ENCODE assay signal across 8 mouse cellular contexts in the genomic region with DNA sequence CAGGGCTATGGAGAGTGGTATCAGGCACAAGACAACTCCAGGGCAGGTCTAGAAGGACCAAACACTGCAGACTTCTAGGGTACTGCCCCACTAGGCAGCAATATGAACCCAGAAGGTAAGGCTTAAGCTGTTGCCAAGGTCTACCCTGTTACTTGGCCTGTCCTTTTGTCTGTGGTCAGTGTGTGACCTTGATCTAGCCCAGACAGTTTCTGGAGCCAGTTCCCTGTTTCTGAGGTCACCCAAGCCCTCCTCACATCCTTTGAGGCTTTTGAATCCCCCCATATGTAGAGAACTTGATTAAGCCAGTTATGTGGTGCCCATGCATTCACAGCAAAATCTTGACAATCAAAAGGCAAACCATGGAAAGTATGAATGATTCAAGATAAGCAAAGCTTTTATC. TPM values are rescaled to one million over a fixed set of nuclear protein-coding genes. Genes with fewer than 3 reads are reported as not detected.
DNase-seq lines count a peak whose midpoint lies in the region; ATAC-seq and TF ChIP-seq lines count a peak whose summit lies in the region.

No protein-coding gene starts in this region.

- no peaks in the 10 kb centered on the region for H3K9me3 ChIP-seq in embryonic facial prominence, embryonic 12.5 days
- no peaks in the 10 kb centered on the region for H3K9me3 ChIP-seq in intestine, embryonic 14.5 days (ENCODE audit: control insufficient read depth, low read length)

- H3K4me3 ChIP-seq in layer of hippocampus, adult 2 months: peak overlapping the region; percentile 85
- peak overlapping the region; percentile 98 for H3K4me3 ChIP-seq in embryonic facial prominence, embryonic 12.5 days
- peak overlapping the region; percentile 94 for H3K4me3 ChIP-seq in intestine, embryonic 14.5 days (ENCODE audit: low read depth, low read length)

- no peak for DNase-seq in layer of hippocampus, adult 2 months (ENCODE audit: low spot score in 2 of 2)
- DNase-seq in layer of hippocampus, postnatal 36 days: no peak
- no peak for DNase-seq in intestine, embryonic 14.5 days (ENCODE audit: low spot score)
- peak; percentile 18 for DNase-seq in naive thymus-derived CD4-positive, alpha-beta T cell, adult 2 months (ENCODE audit: low read depth)
- no peak for DNase-seq in embryo, embryonic 9.5 days (ENCODE audit: extremely low spot score)
- DNase-seq in frontal cortex, postnatal 10 days (ENCODE audit: low spot score in 2 of 2): no peak
- no peak for DNase-seq in thymus, postnatal 36 days

- peak overlapping the region; percentile 77 for H3K4me2 ChIP-seq in embryonic facial prominence, embryonic 12.5 days (replicated peaks)
- H3K4me2 ChIP-seq in intestine, embryonic 14.5 days (ENCODE audit: low read length): peak overlapping the region; percentile 70

- peak overlapping the region; percentile 90 for H3K9ac ChIP-seq in embryonic facial prominence, embryonic 12.5 days
- peak overlapping the region; percentile 62 for H3K9ac ChIP-seq in intestine, embryonic 14.5 days (ENCODE audit: low read length)

- peaks cover 5% of the 10 kb centered on the region; the same call in 1 of the 2 replicates for H3K36me3 ChIP-seq in embryonic facial prominence, embryonic 12.5 days
- H3K36me3 ChIP-seq in intestine, embryonic 14.5 days (ENCODE audit: control insufficient read depth, insufficient read depth, low read length): peaks cover 4% of the 10 kb centered on the region; the same call in 1 of the 2 replicates

- H3K27ac ChIP-seq in layer of hippocampus, adult 2 months: peak overlapping the region; percentile 92
- no peak overlapping the region for H3K27ac ChIP-seq in embryonic facial prominence, embryonic 12.5 days
- no peak overlapping the region for H3K27ac ChIP-seq in intestine, embryonic 14.5 days (ENCODE audit: low read depth)

- H3K4me1 ChIP-seq in embryonic facial prominence, embryonic 12.5 days: peaks cover 15% of the 10 kb centered on the region
- peaks cover 16% of the 10 kb centered on the region for H3K4me1 ChIP-seq in intestine, embryonic 14.5 days (replicated peaks; ENCODE audit: control insufficient read depth, insufficient read depth, low read length)

- TF ChIP-seq CTCF in layer of hippocampus, adult 2 months (conservative IDR thresholded peaks at IDR 0.05): no peak

- H3K27me3 ChIP-seq in embryonic facial prominence, embryonic 12.5 days: no peaks in the 10 kb centered on the region
- no peaks in the 10 kb centered on the region for H3K27me3 ChIP-seq in intestine, embryonic 14.5 days (replicated peaks; ENCODE audit: control insufficient read depth, insufficient read depth, low read length)

- no peak for ATAC-seq in embryonic facial prominence, embryonic 12.5 days (ENCODE audit: insufficient number of reproducible peaks, insufficient read depth, low FRiP score, low TSS enrichment)
- no peak for ATAC-seq in intestine, embryonic 14.5 days (replicated peaks; ENCODE audit: low FRiP score, low TSS enrichment, low read depth)

RNA-seq across cellular contexts. Expression of gene Mapk8ip3, which starts 1.1 kb away (rescaled TPM):
- total RNA-seq in layer of hippocampus, adult 2 months (2021): 100 to 1,000 TPM; 409 to 411 TPM
- 100 to 1,000 TPM; 384 to 406 TPM for total RNA-seq in layer of hippocampus, postnatal 36 days (2021)
- polyA plus RNA-seq in embryonic facial prominence, embryonic 12.5 days (2016; fragmentation: Nextera tagmentation; extraction: Ambion mirVana): 55.8 and 59.5 TPM in 2 replicates
- polyA plus RNA-seq in intestine, embryonic 14.5 days (2014; fragmentation: Nextera tagmentation; extraction: Ambion mirVana): 36.0 and 40.7 TPM in 2 replicates

RNA-seq across cellular contexts. Expression of gene Jpt2, which starts 24.8 kb away (rescaled TPM):
- total RNA-seq in layer of hippocampus, adult 2 months (2021): 1 to 10 TPM; 4.4 to 6.1 TPM
- total RNA-seq in layer of hippocampus, postnatal 36 days (2021): 1 to 10 TPM; 5.5 to 6.3 TPM
- polyA plus RNA-seq in embryonic facial prominence, embryonic 12.5 days (2016; fragmentation: Nextera tagmentation; extraction: Ambion mirVana): 270 and 277 TPM in 2 replicates
- 125 and 143 TPM in 2 replicates for polyA plus RNA-seq in intestine, embryonic 14.5 days (2014; fragmentation: Nextera tagmentation; extraction: Ambion mirVana)

RNA-seq across cellular contexts. Expression of gene Nme3, which starts 39.4 kb away (rescaled TPM):
- 10 to 100 TPM; 60.1 to 63.7 TPM for total RNA-seq in layer of hippocampus, adult 2 months (2021)
- total RNA-seq in layer of hippocampus, postnatal 36 days (2021): 10 to 100 TPM; 60.0 to 67.5 TPM
- polyA plus RNA-seq in embryonic facial prominence, embryonic 12.5 days (2016; fragmentation: Nextera tagmentation; extraction: Ambion mirVana): 44.8 and 46.1 TPM in 2 replicates
- 86.4 and 90.7 TPM in 2 replicates for polyA plus RNA-seq in intestine, embryonic 14.5 days (2014; fragmentation: Nextera tagmentation; extraction: Ambion mirVana)

RNA-seq across cellular contexts. Expression of gene Mrps34, which starts 40.8 kb away (rescaled TPM):
- 10 to 100 TPM; 80.4 to 85.1 TPM for total RNA-seq in layer of hippocampus, adult 2 months (2021)
- total RNA-seq in layer of hippocampus, postnatal 36 days (2021): 10 to 100 TPM; 75.3 to 75.9 TPM
- polyA plus RNA-seq in embryonic facial prominence, embryonic 12.5 days (2016; fragmentation: Nextera tagmentation; extraction: Ambion mirVana): 99.6 and 107 TPM in 2 replicates
- 100 and 110 TPM in 2 replicates for polyA plus RNA-seq in intestine, embryonic 14.5 days (2014; fragmentation: Nextera tagmentation; extraction: Ambion mirVana)

RNA-seq across cellular contexts. Expression of gene Eme2, which starts 40.8 kb away (rescaled TPM):
- total RNA-seq in layer of hippocampus, adult 2 months (2021): 10 to 100 TPM; 66.9 to 72.7 TPM
- total RNA-seq in layer of hippocampus, postnatal 36 days (2021): 10 to 100 TPM; 57.5 to 70.4 TPM
- polyA plus RNA-seq in embryonic facial prominence, embryonic 12.5 days (2016; fragmentation: Nextera tagmentation; extraction: Ambion mirVana): 38.7 and 42.4 TPM in 2 replicates
- polyA plus RNA-seq in intestine, embryonic 14.5 days (2014; fragmentation: Nextera tagmentation; extraction: Ambion mirVana): 21.6 and 24.1 TPM in 2 replicates
